Mouse (Mus musculus) cerebellum, adult 9-10 months (tissue): Measurements from ENCODE around the gene Spaca3.

Experiments
- DNase-seq: peaks from one replicate; pipeline ENCODE4 v3.0.0; 2022

Gene Spaca3

DNA sequence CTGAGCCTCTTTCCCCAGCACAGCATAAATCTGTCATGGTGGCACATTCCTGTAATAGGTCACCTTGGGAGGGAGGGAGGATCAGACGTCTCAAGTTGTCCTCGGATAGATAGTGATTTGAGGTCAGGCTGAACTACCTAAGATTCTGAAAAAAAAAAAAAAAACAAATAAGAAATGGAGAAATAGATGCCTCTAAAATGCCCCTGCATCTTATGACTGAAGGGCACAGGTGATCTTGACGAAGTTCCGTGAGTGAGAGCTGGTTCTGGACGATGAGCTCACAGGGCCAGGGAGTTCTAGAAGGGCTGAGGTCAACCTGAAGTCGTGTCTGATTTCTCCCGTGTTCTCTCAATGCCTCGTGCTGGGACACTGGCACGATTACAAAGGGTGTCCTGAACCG is at the start of gene Spaca3:
Spaca3 (plus strand) TSS at position 301 of the 400 bp plus-strand sequence.
- DNase-seq: no peak

GRCm38 (mm10) chr11:80808551-80809070 is 49.6 kb upstream of the Spaca3 start:
- no peak for DNase-seq

GRCm38 (mm10) chr11:80809666-80809992 is 48.5 kb upstream of the Spaca3 start:
- no peak for DNase-seq

GRCm38 (mm10) chr11:80809993-80810821 is 48.0 kb upstream of the Spaca3 start, which contains the start of gene Tmem98:
Gene Tmem98, plus strand, starts transcription at chr11:80810175.
- peak; percentile 11 for DNase-seq

GRCm38 (mm10) chr11:80811156-80811555 is 47.0 kb upstream of the Spaca3 start:
- DNase-seq: no peak

DNA sequence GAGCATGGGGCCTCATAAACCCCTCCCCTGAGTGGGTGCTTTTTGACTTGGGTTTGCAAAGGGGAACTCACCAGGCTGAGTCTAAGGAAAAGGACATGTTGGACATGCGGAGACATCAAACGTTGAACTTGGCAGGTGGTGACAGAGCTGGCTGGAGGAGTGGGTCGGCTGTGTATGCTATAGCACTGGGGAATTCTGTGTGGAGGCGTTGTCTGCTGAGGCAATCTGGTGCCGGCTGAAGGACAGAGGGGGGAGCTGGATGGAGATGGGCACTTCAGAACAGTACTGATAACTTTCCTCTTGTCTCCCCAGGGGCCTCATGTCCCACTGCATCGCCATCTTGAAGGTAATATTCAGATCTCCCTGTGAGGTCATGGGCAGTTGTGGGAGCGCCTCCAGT is 42.8 kb upstream of the Spaca3 start:
- no peak for DNase-seq

DNA sequence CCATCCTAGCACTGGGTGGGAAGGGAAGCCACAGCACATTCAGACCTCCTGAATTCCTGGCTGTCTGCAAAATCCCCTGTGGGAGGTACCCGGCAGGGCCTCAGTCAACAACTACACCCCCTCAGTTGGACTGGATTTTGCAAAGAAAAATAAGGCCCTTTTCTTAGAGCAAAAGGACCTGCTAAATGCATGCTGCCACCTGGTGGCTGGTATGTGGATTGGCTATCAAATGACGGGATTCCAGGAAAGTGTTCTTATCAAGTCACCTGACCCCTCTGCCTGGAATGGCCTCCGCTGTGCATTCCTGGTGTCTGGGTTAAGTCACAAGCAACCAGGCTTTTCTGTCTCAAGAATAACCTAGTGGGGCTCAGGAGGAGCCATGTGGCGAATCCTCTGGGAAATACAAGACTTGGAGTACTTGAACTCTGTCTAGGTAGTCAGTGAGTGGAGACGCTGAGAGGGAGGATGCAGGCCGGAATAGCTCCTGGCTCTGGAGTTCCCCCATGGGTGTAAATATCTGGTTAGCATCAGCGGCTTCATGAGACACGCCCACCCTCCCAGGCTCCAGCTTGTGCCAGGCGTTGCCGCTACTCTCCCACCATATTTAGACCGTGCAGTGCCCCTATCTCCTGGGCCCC is 40.0 kb upstream of the Spaca3 start:
- DNase-seq: peak; percentile 71

DNA sequence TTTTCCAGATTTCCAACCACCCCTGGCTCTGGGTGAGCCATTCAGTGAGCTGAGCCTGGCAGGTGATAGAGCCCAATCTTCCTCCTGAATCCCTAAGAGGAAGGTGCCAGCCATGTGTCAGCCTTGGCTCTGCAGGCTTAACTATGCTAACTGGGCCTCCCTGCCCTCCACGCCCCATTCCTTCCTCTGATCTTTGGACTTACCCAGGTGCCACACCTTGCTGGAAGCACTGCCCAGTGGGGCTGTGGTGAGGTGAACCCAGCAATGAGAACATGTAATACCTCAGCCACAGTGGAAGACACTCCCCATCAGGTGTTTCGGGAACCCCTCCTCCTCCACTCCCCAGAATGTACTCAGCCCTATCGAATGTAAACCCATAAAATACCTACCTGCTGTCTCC is 38.1 kb upstream of the Spaca3 start:
- DNase-seq: no peak

GRCm38 (mm10) chr11:80821296-80821695 is 36.9 kb upstream of the Spaca3 start:
- DNase-seq: peak; percentile 21

- DNase-seq: no peak
These were observed 36.4 kb upstream of the Spaca3 start for GRCm38 (mm10) chr11:80821794-80822193.

DNA sequence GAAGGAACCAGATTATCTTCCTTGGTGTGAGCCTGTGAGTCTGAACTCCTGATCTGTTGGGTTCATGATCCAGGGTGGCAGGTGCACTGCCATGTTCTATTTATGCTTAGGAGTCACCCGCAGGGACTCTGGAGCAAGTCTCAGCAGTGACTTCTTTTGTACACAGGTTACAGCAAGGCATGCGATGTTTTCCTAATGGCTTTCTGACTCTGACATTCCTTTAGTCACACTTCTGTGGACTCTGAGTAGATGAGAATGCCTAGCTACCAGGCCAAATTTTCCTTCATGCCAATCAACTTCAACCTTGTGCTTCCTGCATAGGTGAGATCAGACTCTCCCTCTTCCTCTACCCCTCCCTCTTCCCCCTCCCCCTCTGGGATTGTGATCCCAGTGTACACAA is 22.8 kb upstream of the Spaca3 start:
- no peak for DNase-seq

GRCm38 (mm10) chr11:80835841-80836240 is 22.3 kb upstream of the Spaca3 start:
- DNase-seq: no peak

DNA sequence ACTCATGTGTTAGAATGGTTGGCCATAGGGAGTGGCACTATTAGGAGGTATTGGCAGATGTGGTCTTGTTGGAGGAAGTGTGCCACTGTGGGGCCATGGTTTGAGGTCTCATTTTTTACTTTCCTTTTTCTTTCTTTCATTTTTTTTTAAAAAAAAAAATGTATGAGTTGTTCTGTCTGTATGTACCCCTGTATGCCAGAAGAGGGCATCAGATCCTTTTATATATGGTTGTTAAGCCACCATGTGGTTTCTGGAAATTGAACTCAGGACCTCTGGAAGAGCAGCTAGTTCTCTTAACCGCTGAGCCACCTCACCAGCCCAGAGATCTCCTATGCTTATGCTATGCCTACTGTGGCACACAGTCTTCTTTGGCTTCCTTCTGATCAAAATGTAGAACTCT is 19.4 kb upstream of the Spaca3 start:
- no peak for DNase-seq

- no peak for DNase-seq
These were observed 14.7 kb upstream of the Spaca3 start for GRCm38 (mm10) chr11:80843435-80843834.

DNA sequence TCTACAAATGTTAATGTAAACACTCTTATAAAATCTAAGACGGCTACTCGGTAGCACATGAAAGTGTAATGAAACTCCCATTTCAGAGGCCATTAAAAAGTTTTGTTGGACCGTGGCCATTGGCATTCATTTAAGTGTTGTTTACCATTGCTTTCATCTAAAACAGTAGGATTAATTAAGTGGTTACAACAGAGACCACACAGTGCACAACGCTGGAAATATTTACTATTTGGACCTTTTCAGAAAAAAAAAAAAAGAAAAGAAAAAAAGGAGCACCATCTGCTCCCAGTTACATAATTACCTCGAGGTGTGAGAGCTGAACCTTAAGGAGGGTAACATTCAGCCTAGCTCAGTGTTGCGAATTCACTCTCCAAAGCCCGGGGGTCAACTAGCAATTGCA is 12.7 kb upstream of the Spaca3 start:
- DNase-seq: peak; percentile 27

GRCm38 (mm10) chr11:80846115-80846514 is 12.1 kb upstream of the Spaca3 start:
- DNase-seq: no peak

GRCm38 (mm10) chr11:80848131-80848530 is 10.0 kb upstream of the Spaca3 start:
- no peak for DNase-seq

DNA sequence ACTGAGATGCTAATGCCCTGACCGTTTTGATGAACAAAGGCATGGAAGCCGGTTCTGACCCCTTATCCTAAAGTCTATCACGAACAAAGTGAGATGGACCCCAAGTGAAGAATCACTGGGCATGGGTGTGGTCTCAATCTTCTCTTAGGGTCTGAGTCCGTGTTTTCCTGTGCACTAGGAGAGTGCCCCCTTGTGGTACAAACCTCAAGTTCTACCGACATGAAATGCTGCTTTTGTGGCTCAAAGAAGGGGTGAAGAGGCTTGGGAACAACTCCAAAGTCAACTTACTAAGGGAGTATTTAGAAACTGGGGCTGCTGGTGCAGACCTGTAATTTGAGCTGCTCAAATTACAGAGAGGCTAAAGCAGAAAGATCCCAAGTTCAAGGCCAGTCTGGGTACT is 6.3 kb upstream of the Spaca3 start:
- DNase-seq: no peak

GRCm38 (mm10) chr11:80853014-80853413 is 5.2 kb upstream of the Spaca3 start:
- DNase-seq: no peak

DNA sequence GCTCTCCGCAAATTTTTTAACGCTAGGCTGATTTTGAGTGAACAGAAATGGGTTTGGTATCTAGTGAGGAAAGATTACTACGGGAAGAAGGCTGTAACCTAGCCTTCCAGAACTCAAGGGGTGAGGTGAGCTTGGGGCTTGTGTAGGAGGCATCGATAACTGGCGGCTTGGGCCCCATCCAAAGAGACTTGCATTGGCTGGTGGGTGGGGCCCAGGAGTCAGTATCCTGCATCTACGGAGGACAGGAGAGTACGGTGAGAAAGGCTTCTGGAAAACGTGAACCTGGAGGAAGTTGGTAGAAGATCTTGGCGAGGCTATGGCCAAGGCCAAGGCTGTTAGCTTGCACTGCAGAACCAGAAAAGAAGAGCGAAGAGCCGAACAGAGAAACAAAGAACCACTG is 3.7 kb upstream of the Spaca3 start:
- DNase-seq: no peak

DNA sequence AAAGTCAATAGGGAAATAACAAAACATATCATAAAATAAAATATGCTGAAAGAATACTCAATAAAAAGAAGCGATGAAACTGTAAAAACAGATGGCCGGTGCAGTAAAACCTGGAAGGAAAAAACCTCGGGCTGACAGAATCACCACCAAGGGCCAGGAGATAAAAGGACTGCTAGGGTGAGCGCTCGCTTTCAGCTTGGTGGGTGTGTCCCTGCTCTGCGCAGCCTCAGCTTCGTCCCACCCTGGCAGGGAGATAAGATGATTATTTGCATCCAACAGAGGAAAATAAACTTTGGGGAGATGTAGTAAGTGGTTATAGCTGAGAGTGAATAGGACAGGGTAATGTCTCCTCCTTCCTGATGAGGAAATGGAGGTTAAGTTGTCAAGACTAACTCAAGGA is 3.3 kb upstream of the Spaca3 start:
- no peak for DNase-seq

DNA sequence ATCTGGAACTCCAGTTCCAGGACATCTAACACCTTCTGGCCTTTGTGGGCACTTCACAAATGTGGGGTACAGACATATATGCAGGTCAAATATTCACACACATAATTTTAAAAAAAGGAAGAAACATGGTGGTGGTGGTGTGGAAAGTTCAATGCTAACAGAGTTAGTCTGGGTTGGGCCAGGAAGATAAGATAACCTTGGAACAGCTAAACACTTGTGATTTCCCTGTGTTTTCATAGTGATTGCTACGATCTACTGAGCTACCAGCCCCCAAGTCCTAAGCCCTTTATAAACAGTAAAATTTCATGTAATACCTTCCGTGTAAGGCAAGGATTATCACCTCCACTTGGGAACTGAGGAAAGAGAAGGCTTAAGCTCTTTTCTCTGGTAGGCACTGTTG is 1.3 kb upstream of the Spaca3 start:
- no peak for DNase-seq

- DNase-seq: no peak
These were observed 4.8 kb downstream of the Spaca3 start for GRCm38 (mm10) chr11:80862941-80863340.

GRCm38 (mm10) chr11:80868039-80868438 is 9.9 kb downstream of the Spaca3 start:
- DNase-seq: no peak
